In genomic region chrX:169909898-169910297, GRCm38 (mm10) we compare ENCODE assay signal across 23 mouse cellular contexts.
"Had no signal": no experiment of that assay in that cellular context is flagged by ENCODE, and none has a peak within 500 bp of the region (broad histone marks: within the 10 kb centered on the region; RNA-seq: fewer than 3 reads in every experiment).

No protein-coding gene starts in this region.

- ATAC-seq: liver, postnatal 0 days; lung, postnatal 0 days had no signal

- H3K36me3 ChIP-seq: kidney, embryonic 15.5 days; limb, embryonic 12.5 days; limb, embryonic 15.5 days; midbrain, embryonic 10.5 days; neural tube, embryonic 12.5 days; neural tube, embryonic 15.5 days; stomach, embryonic 15.5 days had no signal

- H3K4me2 ChIP-seq: kidney, embryonic 15.5 days; limb, embryonic 12.5 days; limb, embryonic 15.5 days; liver, embryonic 11.5 days; lung, embryonic 14.5 days; neural tube, embryonic 12.5 days; neural tube, embryonic 15.5 days; stomach, embryonic 15.5 days had no signal

- H3K4me3 ChIP-seq: kidney, embryonic 15.5 days; limb, embryonic 12.5 days; limb, embryonic 15.5 days; megakaryocyte, embryonic 14.5 days; midbrain, embryonic 10.5 days; neural tube, embryonic 12.5 days; neural tube, embryonic 15.5 days; stomach, embryonic 15.5 days had no signal

- H3K27ac ChIP-seq: kidney, embryonic 15.5 days; limb, embryonic 12.5 days; limb, embryonic 15.5 days; liver, embryonic 14.5 days; midbrain, embryonic 10.5 days; neural tube, embryonic 12.5 days; neural tube, embryonic 15.5 days; stomach, embryonic 15.5 days had no signal

- H3K27me3 ChIP-seq: megakaryocyte, embryonic 14.5 days; stomach, embryonic 15.5 days had no signal

- DNase-seq: kidney, adult 8-10 months; kidney, postnatal 14 days; left cerebral cortex, postnatal 4 days; liver, postnatal 0 days; lung, embryonic 14.5 days; midbrain, embryonic 14.5 days; retina, postnatal 1 day; right cerebral cortex, postnatal 25 days; spleen, adult 18-20 months; thymus, adult 18-20 months; thymus, postnatal 14 days; thymus, postnatal 4 days had no signal

- H3K9me3 ChIP-seq: kidney, embryonic 15.5 days; limb, embryonic 12.5 days; limb, embryonic 15.5 days; megakaryocyte, embryonic 14.5 days; midbrain, embryonic 10.5 days; neural tube, embryonic 12.5 days; neural tube, embryonic 15.5 days; stomach, embryonic 15.5 days had no signal

- H3K9ac ChIP-seq: kidney, embryonic 15.5 days; limb, embryonic 12.5 days; limb, embryonic 15.5 days; liver, embryonic 14.5 days; liver, postnatal 0 days; lung, embryonic 14.5 days; neural tube, embryonic 12.5 days; neural tube, embryonic 15.5 days; stomach, embryonic 15.5 days had no signal

- H3K4me1 ChIP-seq: limb, embryonic 12.5 days; limb, embryonic 15.5 days; neural tube, embryonic 12.5 days; stomach, embryonic 15.5 days had no signal
